Mouse (Mus musculus) embryonic facial prominence, embryonic 10.5 days (tissue): ENCODE measurements around the gene Nid1. TPM values are rescaled to one million over a fixed set of nuclear protein-coding genes. Genes with fewer than 3 reads are reported as not detected.

ENCODE experiments used
- DNase-seq: peaks from one replicate; pipeline ENCODE4 v3.0.0-alpha.2; 2017; ENCODE audit warnings: low spot score
- H3K27ac ChIP-seq: fragments of 300-500 bp; sonication (generic); replicated peaks from 2 replicates; pipeline ENCODE4 v1.5.1; 2016; ENCODE audit warnings: mild to moderate bottlenecking
- H3K27me3 ChIP-seq: fragments of 300-500 bp; sonication (generic); replicated peaks from 2 replicates; pipeline ENCODE4 v1.6.1; 2016; ENCODE audit warnings: low read depth, mild to moderate bottlenecking; ENCODE audit not compliant: poor library complexity, severe bottlenecking
- H3K36me3 ChIP-seq: fragments of 300-500 bp; sonication (generic); replicated peaks from 2 replicates; pipeline ENCODE4 v1.6.1; 2016; ENCODE audit warnings: mild to moderate bottlenecking, moderate library complexity
- H3K4me1 ChIP-seq: fragments of 300-500 bp; sonication (generic); 2 replicates; pipeline ENCODE4 v1.6.1; 2016
- H3K4me3 ChIP-seq: fragments of 300-500 bp; sonication (generic); 2 replicates; pipeline ENCODE4 v1.5.1; 2016; ENCODE audit warnings: mild to moderate bottlenecking, moderate library complexity
- H3K9me3 ChIP-seq: fragments of 300-500 bp; sonication (generic); 2 replicates; pipeline ENCODE4 v1.6.1; 2016; ENCODE audit warnings: mild to moderate bottlenecking
- WGBS: fragments of 180-500 bp; shearing (Covaris S2); methylation state at CpG from one replicate; pipeline ENCODE4 v1.1.7; 2016; 5-methylcytosine and 5-hydroxymethylcytosine counted together
- polyA plus RNA-seq: library from polyadenylated mRNA; unstranded; fragments of >200 nt; fragmentation: Nextera tagmentation; extraction: Ambion mirVana; gene quantifications from 2 replicates; pipeline ENCODE4 v1.2.1, GENCODE M21; 2016

Gene Nid1
- polyA plus RNA-seq, 1 experiment from 2014 or later, result 59.0 TPM

DNA sequence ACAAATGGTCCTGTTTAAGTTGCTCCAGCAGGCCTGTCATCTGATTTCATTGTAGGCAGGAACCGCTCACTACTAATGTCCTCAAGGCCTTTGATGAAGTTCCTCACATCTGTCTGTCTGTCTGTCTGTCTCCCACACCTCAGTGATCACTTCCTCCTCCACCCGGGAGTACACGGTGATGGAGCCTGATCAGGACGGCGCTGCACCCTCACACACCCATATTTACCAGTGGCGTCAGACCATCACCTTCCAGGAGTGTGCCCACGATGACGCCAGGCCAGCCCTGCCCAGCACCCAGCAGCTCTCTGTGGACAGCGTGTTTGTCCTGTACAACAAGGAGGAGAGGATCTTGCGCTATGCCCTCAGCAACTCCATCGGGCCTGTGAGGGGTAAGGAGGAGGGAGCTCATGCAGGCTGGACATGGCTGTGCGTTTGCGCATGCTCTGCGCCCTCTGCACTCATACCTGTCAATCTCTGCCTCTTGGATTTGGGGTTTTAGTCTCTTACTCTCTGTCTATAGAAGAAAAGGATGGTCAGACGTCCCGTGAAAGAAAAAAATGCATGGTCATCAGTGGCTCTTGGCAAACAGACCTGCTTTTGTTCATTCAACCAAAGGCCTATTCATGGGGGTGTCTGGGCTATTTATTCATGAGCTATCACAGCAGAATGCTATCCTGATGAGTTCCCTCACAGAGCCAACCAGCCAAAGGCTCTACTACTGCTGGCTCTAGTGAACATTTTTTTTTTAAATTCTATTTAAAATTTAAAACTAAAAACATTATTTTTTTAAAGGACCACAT, 44.7 kb downstream of the Nid1 start:
- Histone ChIP-seq H3K9me3 (no peaks in the 10 kb centered on the region), H3K36me3 (peaks cover 37% of the 10 kb centered on the region), H3K4me1 (peaks cover 43% of the 10 kb centered on the region), H3K27me3 (no peaks in the 10 kb centered on the region), H3K27ac (peak overlapping the region; percentile 73), H3K4me3 (no peak overlapping the region)
- 76% methylated on average over 16 of the region's 16 CpGs for WGBS
- no peak for DNase-seq

DNA sequence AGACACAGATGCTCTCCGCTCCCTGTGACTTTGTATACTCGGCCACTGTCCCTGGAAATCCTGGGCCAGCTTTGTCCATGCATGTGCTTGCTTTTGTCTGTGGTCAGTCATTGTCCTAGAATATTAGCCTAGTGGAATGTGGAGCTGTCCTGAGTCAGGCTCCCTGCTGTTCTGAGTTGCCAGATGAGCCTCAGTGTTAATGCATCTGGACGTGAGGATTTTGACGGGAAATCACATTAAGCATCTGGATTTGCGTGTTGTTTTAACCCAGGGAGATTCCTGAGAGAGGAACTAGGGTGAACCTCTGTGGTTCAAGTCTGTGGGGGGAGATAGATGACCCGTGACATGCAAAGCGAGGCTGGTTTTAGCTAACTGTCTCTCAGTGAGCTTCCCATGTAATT, 47.0 kb downstream of the Nid1 start:
- H3K27me3 ChIP-seq, result no peaks in the 10 kb centered on the region
- H3K27ac ChIP-seq, result no peak overlapping the region
- no peak overlapping the region for H3K4me3 ChIP-seq
- WGBS, result 38% methylated on average over 7 of the region's 7 CpGs
- H3K4me1 ChIP-seq, result peaks cover 41% of the 10 kb centered on the region
- no peak for DNase-seq
- H3K9me3 ChIP-seq, result no peaks in the 10 kb centered on the region
- peaks cover 41% of the 10 kb centered on the region for H3K36me3 ChIP-seq

DNA sequence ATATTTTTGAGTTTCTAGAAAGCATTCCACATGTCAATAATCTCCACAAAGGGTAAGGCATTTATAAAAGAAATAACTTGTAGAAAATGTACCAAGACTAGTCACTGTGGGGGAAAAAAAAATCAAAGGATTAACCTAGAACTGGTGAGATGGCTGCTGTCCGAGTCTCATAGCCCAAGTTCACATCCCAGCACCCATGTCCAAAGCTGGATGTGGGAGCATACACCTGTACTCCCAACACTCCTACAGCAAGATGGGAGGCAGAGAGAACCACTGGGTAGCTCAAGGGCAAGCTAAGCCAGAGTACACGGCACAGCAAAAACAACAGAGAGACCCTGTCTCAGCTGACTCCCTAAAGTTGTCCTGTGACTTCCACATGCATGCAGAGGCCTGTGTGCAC, 47.5 kb downstream of the Nid1 start:
- Histone ChIP-seq H3K27ac (no peak overlapping the region), H3K27me3 (no peaks in the 10 kb centered on the region), H3K4me1 (peaks cover 36% of the 10 kb centered on the region), H3K9me3 (no peaks in the 10 kb centered on the region), H3K4me3 (no peak overlapping the region), H3K36me3 (peaks cover 43% of the 10 kb centered on the region)
- no peak for DNase-seq
- 86% methylated on average over 2 of the region's 2 CpGs for WGBS

DNA sequence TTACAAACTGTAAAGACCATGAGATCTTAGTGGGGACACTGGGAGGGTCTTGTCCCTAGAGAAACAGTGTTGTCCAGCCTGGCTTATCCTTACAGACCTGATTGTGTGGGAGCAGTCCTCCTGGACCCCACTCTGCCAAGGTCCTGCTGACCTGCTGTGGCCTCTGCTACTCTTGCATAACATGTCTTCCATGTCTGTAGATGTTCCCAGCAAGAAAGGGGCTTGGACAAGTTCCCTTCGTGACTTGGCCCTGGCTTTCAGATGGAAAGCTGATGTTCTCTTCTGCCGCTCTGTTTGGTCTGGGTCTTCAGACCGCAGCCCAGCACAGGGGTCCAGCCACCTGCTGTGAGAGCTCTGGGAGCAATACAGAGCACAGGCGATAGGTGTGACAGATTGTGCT, 48.3 kb downstream of the Nid1 start:
- Histone ChIP-seq H3K27ac (no peak overlapping the region), H3K9me3 (no peaks in the 10 kb centered on the region), H3K4me1 (peaks cover 36% of the 10 kb centered on the region), H3K27me3 (no peaks in the 10 kb centered on the region), H3K4me3 (no peak overlapping the region), H3K36me3 (peaks cover 48% of the 10 kb centered on the region)
- DNase-seq, result no peak
- 81% methylated on average over 4 of the region's 4 CpGs for WGBS

DNA sequence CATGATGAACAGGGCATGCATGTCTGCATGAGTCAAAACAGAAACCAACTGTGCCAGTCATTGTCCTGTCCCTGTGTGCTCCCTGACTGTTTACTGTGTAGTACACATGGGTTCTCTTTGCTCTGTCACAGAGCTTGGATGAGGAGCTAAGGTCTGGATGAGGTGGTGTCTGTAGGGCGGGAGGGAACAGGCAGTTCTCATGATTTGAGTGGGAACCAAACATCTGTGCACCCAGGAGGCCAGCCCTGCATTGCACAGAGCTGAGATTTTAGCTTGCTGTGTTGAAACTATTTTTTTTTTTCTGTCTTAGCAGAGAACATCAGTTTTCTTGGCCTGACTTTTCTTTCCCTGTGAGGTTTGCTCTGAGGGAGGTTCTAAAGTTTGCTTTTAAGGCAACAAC, 50.5 kb downstream of the Nid1 start:
- Histone ChIP-seq H3K9me3 (no peaks in the 10 kb centered on the region), H3K36me3 (peaks cover 37% of the 10 kb centered on the region), H3K27ac (no peak overlapping the region), H3K4me1 (peaks cover 26% of the 10 kb centered on the region), H3K27me3 (no peaks in the 10 kb centered on the region), H3K4me3 (no peak overlapping the region)
- DNase-seq, result no peak
- WGBS, result 95% methylated on average over 1 of the region's 1 CpGs

DNA sequence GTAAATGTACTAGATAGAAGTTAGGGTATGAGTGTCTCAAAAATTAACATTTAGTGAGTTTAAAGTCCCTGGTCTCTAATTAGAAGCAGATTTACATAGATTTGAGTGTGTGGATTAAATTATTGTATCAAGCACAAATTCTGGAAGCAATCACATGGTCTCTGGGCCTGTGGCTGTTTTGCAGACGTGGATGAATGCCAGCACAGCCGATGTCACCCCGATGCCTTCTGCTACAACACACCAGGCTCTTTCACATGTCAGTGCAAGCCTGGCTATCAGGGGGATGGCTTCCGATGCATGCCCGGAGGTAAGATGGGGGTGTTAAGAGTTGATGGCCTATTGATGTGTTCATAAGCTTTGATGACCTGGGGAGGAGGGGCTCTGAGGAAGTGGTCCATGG, 52.5 kb downstream of the Nid1 start:
- no peak overlapping the region for H3K27ac ChIP-seq
- no peaks in the 10 kb centered on the region for H3K9me3 ChIP-seq
- peaks cover 32% of the 10 kb centered on the region for H3K36me3 ChIP-seq
- H3K4me3 ChIP-seq, result no peak overlapping the region
- DNase-seq, result no peak
- peaks cover 13% of the 10 kb centered on the region for H3K4me1 ChIP-seq
- no peaks in the 10 kb centered on the region for H3K27me3 ChIP-seq
- WGBS, result 65% methylated on average over 5 of the region's 5 CpGs

DNA sequence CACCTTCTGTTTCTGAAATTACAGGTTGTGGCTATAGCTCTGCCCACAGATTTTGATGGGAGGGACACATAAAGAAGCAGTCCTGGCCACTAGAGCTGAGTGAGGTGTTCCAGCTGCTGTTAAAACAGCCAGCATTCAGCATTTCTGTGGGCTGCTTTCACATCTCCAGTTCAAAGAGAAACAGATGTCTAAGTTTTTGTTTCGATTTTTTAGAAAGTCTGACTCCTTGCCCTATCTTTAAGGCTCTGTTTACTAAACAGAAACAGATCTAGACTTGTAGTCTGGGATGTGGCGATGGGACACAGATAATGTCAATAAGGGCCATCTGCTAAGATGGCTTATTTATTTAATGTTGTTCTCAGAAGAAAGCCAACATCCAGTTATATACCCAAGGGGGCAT, 54.8 kb downstream of the Nid1 start:
- H3K4me1 ChIP-seq, result peaks cover 8% of the 10 kb centered on the region
- H3K9me3 ChIP-seq, result no peaks in the 10 kb centered on the region
- no peak overlapping the region for H3K4me3 ChIP-seq
- WGBS, result 60% methylated on average over 2 of the region's 2 CpGs
- H3K27me3 ChIP-seq, result no peaks in the 10 kb centered on the region
- H3K27ac ChIP-seq, result no peak overlapping the region; the same call in 1 of the 2 replicates
- H3K36me3 ChIP-seq, result peaks cover 34% of the 10 kb centered on the region
- no peak for DNase-seq

DNA sequence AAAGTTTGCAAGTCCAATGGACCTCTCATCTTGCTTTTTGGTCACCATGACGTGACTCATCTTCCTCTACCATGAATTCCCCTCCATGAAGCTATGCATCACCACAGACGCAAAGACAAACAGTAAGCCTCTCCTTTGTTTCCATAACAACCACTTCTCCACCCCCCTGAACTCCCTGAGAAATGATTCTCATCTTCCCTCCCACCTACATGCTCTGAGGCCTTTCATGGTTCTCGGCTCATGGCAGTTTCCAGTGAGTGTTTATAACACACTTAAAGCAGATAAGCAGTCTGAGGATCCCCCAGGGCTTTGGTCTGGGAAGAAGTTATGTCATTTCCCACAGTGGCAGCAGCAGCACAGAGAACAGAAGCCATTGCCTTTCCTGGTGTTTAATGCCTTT, 56.2 kb downstream of the Nid1 start:
- H3K27me3 ChIP-seq, result no peaks in the 10 kb centered on the region
- WGBS, result 67% methylated on average over 3 of the region's 3 CpGs

DNA sequence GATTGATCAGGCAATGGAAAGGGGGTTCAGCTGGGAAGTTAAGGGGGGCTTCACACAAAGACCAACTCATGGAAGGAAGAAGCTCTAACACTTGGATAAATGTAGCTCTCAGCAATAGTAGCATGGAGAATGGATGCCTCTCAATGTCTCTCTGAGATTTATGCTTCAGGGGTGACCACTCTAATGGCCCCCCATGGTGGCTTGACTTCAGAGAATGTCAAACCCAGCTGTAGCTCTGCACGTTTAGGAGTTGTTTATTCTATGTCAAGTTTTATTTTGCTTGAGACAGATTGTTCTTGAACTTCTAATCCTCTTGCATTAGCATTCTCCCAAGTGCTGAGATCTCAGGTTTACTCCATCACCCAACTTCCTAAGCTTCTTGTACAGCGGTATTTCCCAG, 60.7 kb downstream of the Nid1 start:
- Histone ChIP-seq H3K36me3 (peaks cover 43% of the 10 kb centered on the region), H3K27me3 (no peaks in the 10 kb centered on the region), H3K9me3 (no peaks in the 10 kb centered on the region), H3K4me1 (no peaks in the 10 kb centered on the region), H3K27ac (no peak overlapping the region), H3K4me3 (no peak overlapping the region)
- no peak for DNase-seq
- 73% methylated on average over 2 of the region's 2 CpGs for WGBS

More for the DNA sequence above, 56.2 kb downstream of the Nid1 start:
- H3K4me3 ChIP-seq, result no peak overlapping the region
- H3K36me3 ChIP-seq, result peaks cover 31% of the 10 kb centered on the region
- H3K9me3 ChIP-seq, result no peaks in the 10 kb centered on the region
- peaks cover 8% of the 10 kb centered on the region for H3K4me1 ChIP-seq
- no peak overlapping the region for H3K27ac ChIP-seq
- no peak for DNase-seq

DNA sequence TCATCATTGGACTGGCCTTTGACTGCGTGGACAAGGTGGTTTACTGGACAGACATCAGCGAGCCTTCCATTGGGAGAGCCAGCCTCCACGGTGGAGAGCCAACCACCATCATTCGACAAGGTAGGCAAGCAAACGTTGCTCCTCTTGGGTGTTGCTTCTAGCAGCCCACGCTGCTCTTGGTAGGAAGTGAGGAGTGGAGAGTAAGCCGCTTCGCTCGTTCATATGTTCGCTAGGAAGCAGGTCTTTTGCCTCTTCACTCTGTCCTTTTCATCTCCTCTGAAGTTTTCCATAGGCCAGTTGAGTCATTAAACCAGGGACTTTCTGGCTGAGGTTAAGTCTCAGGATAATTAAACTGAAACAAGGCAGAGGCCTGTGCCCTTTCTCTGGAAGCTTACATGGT, 65.1 kb downstream of the Nid1 start:
- Histone ChIP-seq H3K27me3 (no peaks in the 10 kb centered on the region), H3K4me1 (peaks cover 5% of the 10 kb centered on the region; the same call in 1 of the 2 replicates), H3K36me3 (peaks cover 62% of the 10 kb centered on the region), H3K9me3 (no peaks in the 10 kb centered on the region), H3K27ac (no peak overlapping the region), H3K4me3 (no peak overlapping the region)
- DNase-seq, result no peak
- 92% methylated on average over 10 of the region's 10 CpGs for WGBS

DNA sequence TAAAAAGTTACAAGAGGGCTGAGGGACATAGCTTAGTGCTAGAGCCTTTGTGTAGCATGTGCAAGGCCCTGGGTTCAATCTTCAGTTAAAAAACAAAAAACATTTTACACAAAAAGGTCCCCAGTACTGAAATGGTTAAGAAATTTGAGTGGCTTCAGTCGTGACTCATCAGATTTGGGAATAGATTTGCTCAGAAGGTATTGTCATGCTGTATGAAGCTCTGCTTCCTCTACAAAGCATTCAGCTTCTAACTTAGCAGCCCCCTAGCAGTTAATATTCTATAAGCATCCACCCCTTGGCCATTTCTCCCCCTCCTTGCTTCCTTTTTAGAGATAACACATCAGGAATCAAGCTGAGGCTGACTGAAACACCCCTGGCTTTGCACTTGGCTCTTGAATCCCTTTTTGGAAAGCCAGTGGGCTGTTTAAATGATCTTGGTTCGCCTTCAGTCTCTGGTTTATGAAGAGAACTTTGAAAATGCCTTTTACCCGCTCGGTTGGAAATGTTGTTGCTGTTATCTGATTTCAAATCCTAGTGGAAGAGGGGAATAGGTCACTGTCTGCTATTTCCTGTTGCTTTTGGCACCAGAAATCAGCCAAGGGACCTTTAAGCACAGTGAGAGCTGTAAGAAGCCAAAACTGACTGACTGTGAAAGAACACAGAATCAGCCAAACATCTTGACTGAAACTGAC, 66.5 kb downstream of the Nid1 start:
- Histone ChIP-seq H3K4me1 (peaks cover 5% of the 10 kb centered on the region; the same call in 1 of the 2 replicates), H3K4me3 (no peak overlapping the region), H3K27me3 (no peaks in the 10 kb centered on the region), H3K9me3 (no peaks in the 10 kb centered on the region), H3K36me3 (peaks cover 71% of the 10 kb centered on the region), H3K27ac (no peak overlapping the region)
- WGBS, result 48% methylated on average over 4 of the region's 4 CpGs
- no peak for DNase-seq

DNA sequence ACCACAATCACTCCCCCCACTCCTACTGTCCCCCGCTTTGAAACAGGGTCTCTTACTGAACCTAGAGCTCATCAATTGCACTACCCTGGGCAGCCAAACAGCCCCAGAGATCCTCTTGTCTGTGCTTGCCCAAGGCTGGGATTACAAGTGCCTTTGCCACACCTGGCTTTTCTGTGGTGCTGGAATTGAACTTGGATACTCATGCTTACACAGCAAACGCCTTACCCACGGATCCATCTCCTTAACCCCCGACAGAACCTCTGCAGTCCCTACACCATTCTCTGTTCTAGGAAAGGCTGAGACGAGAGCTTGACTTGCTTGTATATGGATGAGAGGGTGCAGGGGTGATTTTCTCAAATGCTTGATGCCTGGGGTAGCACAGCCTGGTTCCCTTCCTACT, 67.7 kb downstream of the Nid1 start:
- DNase-seq, result no peak
- no peaks in the 10 kb centered on the region for H3K9me3 ChIP-seq
- H3K4me3 ChIP-seq, result no peak overlapping the region
- peaks cover 75% of the 10 kb centered on the region for H3K36me3 ChIP-seq
- peaks cover 5% of the 10 kb centered on the region; the same call in 1 of the 2 replicates for H3K4me1 ChIP-seq
- WGBS, result 89% methylated on average over 5 of the region's 5 CpGs
- H3K27ac ChIP-seq, result no peak overlapping the region
- H3K27me3 ChIP-seq, result no peaks in the 10 kb centered on the region

DNA sequence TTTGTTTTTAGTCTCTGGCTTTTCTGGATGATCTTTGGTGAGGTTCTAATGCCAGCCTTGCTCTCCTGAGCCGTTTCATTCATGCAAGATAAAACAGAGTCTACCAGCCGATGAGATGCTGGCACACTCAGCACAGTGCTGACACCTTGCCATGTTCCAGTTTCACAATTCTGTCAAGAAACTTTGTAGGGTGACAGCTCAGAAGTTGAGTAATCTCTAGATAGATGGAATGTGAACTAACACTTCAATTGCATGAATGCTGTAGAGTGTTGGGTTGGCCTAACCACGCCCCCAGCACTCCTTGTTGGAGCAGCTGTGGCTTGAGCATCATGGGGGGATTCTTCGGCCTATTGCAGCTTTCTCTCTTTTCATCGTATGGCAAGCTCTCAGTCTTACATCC, 69.2 kb downstream of the Nid1 start:
- Histone ChIP-seq H3K27ac (no peak overlapping the region), H3K27me3 (no peaks in the 10 kb centered on the region), H3K4me1 (peaks cover 5% of the 10 kb centered on the region; the same call in 1 of the 2 replicates), H3K4me3 (no peak overlapping the region), H3K36me3 (peaks cover 77% of the 10 kb centered on the region), H3K9me3 (no peaks in the 10 kb centered on the region)
- DNase-seq, result no peak
- 88% methylated on average over 5 of the region's 5 CpGs for WGBS
